Mouse (Mus musculus) spleen, adult 2 months (tissue): ENCODE data around the gene Wdr83os.

Source experiments
- CTCF ChIP-seq: fragments of 200-500 bp; IDR thresholded peaks from 2 replicates; pipeline ENCODE4 v1.5.1; 2011; ENCODE audit warnings: mild to moderate bottlenecking, inconsistent platforms; ENCODE audit not compliant: insufficient read depth, insufficient read length, insufficient replicate concordance; ENCODE audit errors: extremely low read depth
- POLR2A ChIP-seq: fragments of 200-500 bp; IDR thresholded peaks from 2 replicates; pipeline ENCODE4 v1.6.1; 2011; ENCODE audit warnings: low read depth, low read length, inconsistent platforms

- no peak for TF ChIP-seq CTCF
- no peak for TF ChIP-seq POLR2A
These were observed 38.8 kb downstream of the Wdr83os start for GRCm38 (mm10) chr8:85119052-85119981.
